Mouse (Mus musculus) stomach, postnatal 0 days (tissue): ENCODE results near the gene Catip. TPM values are rescaled to one million over a fixed set of nuclear protein-coding genes. Genes with fewer than 3 reads are reported as not detected.

ENCODE experiments used
- ATAC-seq: fragments of 200-750 bp; cut with Nextera tagmentation; 2 replicates; pipeline ENCODE4 v1.8.0; 2017; ENCODE audit not compliant: low FRiP score, low TSS enrichment
- DNase-seq: peaks from one replicate; pipeline ENCODE4 v3.0.0-alpha.2; 2016; ENCODE audit warnings: low spot score
- H3K27ac ChIP-seq: fragments of 300-500 bp; sonication (generic); replicated peaks from 2 replicates; pipeline ENCODE4 v1.5.1; 2014; ENCODE audit warnings: mild to moderate bottlenecking, control low read depth
- H3K27me3 ChIP-seq: fragments of 300-500 bp; sonication (generic); 2 replicates; pipeline ENCODE4 v1.6.1; 2014; ENCODE audit warnings: low read length; ENCODE audit not compliant: control insufficient read depth, insufficient read depth
- H3K36me3 ChIP-seq: fragments of 300-500 bp; sonication (generic); 2 replicates; pipeline ENCODE4 v1.6.1; 2014; ENCODE audit warnings: low read length, mixed read lengths; ENCODE audit not compliant: control insufficient read depth, insufficient read depth
- H3K4me1 ChIP-seq: fragments of 300-500 bp; sonication (generic); replicated peaks from 2 replicates; pipeline ENCODE4 v1.6.1; 2014; ENCODE audit warnings: antibody characterized with exemption; ENCODE audit not compliant: control insufficient read depth, insufficient read depth
- H3K4me2 ChIP-seq: fragments of 300-500 bp; sonication (generic); replicated peaks from 2 replicates; pipeline ENCODE4 v1.6.1; 2014; ENCODE audit warnings: low read depth, mild to moderate bottlenecking, control low read depth, moderate library complexity
- H3K4me3 ChIP-seq: fragments of 300-500 bp; sonication (generic); 2 replicates; pipeline ENCODE4 v1.5.1; 2014; ENCODE audit warnings: low read depth, low read length, control low read depth
- H3K9ac ChIP-seq: fragments of 300-500 bp; sonication (generic); 2 replicates; pipeline ENCODE4 v1.6.1; 2014; ENCODE audit warnings: mild to moderate bottlenecking, low read length, control low read depth, mixed read lengths
- H3K9me3 ChIP-seq: fragments of 300-500 bp; sonication (generic); 2 replicates; pipeline ENCODE4 v1.6.1; 2016; ENCODE audit warnings: low read length; ENCODE audit not compliant: control insufficient read depth
- CTCF ChIP-seq: IDR thresholded peaks from 2 replicates; pipeline ENCODE4 v1.5.1; 2016; ENCODE audit warnings: antibody characterized with exemption, low read depth, mild to moderate bottlenecking, moderate library complexity
- EP300 ChIP-seq: optimal IDR thresholded peaks from 2 replicates; pipeline ENCODE3; 2016; ENCODE audit warnings: antibody characterized with exemption
- WGBS: fragments of 180-500 bp; shearing (Covaris S2); extraction: QIAGEN DNeasy Blood & Tissue Kit; methylation state at CpG from one replicate; pipeline ENCODE4 v1.1.7; 2014; 5-methylcytosine and 5-hydroxymethylcytosine counted together
- polyA plus RNA-seq: library from polyadenylated mRNA; unstranded; fragments of >200 nt; fragmentation: Nextera tagmentation; extraction: Ambion mirVana; gene quantifications from 2 replicates; pipeline ENCODE4 v1.2.1, GENCODE M21; 2015

Gene Catip
- polyA plus RNA-seq, 1 experiment from 2014 or later: 0.50 TPM

- no peak for TF ChIP-seq EP300
- no peak for TF ChIP-seq CTCF
- Histone ChIP-seq H3K9ac (no peak overlapping the region), H3K36me3 (no peaks in the 10 kb centered on the region), H3K4me2 (no peak overlapping the region), H3K4me1 (no peaks in the 10 kb centered on the region), H3K4me3 (no peak overlapping the region), H3K27ac (no peak overlapping the region), H3K9me3 (no peaks in the 10 kb centered on the region), H3K27me3 (no peaks in the 10 kb centered on the region)
- no peak for ATAC-seq
- WGBS: 67% methylated on average over 4 of the region's 4 CpGs
- no peak for DNase-seq
Observed at GRCm38 (mm10) chr1:74373372-74373771, 11.5 kb downstream of the Catip start.

GRCm38 (mm10) chr1:74374980-74375379 lies 13.1 kb downstream of the Catip start, which contains the start of gene Slc11a1:
Slc11a1 (plus strand) TSS chr1:74375195.
- Histone ChIP-seq H3K4me3 (no peak within 1 kb of the TSS), H3K27ac (no peak within 1 kb of the TSS), H3K9me3 (no peaks in the 10 kb centered on the region), H3K9ac (no peak within 1 kb of the TSS), H3K36me3 (no peaks in the 10 kb centered on the region), H3K27me3 (no peaks in the 10 kb centered on the region), H3K4me1 (no peaks in the 10 kb centered on the region), H3K4me2 (no peak within 1 kb of the TSS)
- TF ChIP-seq EP300 (no peak), CTCF (no peak)
- DNase-seq: no peak
- ATAC-seq: no peak
- 76% methylated on average over 8 of the region's 8 CpGs for WGBS

- no peak for TF ChIP-seq CTCF
- no peak for TF ChIP-seq EP300
- no peak overlapping the region for H3K4me3 ChIP-seq
- no peaks in the 10 kb centered on the region for H3K4me1 ChIP-seq
- H3K36me3 ChIP-seq: no peaks in the 10 kb centered on the region
- H3K27ac ChIP-seq: no peak overlapping the region
- no peak overlapping the region for H3K4me2 ChIP-seq
- no peak overlapping the region for H3K9ac ChIP-seq
- no peak for ATAC-seq
- H3K9me3 ChIP-seq: no peaks in the 10 kb centered on the region
- H3K27me3 ChIP-seq: no peaks in the 10 kb centered on the region
- no peak for DNase-seq
- 76% methylated on average over 10 of the region's 10 CpGs for WGBS
Observed at GRCm38 (mm10) chr1:74375561-74375960, 13.7 kb downstream of the Catip start.

GRCm38 (mm10) chr1:74376396-74376795 lies 14.5 kb downstream of the Catip start:
- H3K4me1 ChIP-seq: no peaks in the 10 kb centered on the region
- TF ChIP-seq CTCF (no peak), EP300 (no peak)
- whole genome bisulfite sequencing: 61% methylated on average over 4 of the region's 4 CpGs
- H3K4me3 ChIP-seq: no peak overlapping the region
- H3K27me3 ChIP-seq: no peaks in the 10 kb centered on the region
- DNase-seq (no peak), ATAC-seq (no peak)
- no peaks in the 10 kb centered on the region for H3K36me3 ChIP-seq
- H3K4me2 ChIP-seq: no peak overlapping the region
- H3K9ac ChIP-seq: no peak overlapping the region
- no peaks in the 10 kb centered on the region for H3K9me3 ChIP-seq
- no peak overlapping the region for H3K27ac ChIP-seq

- DNase-seq (no peak), ATAC-seq (no peak)
- H3K27ac ChIP-seq: no peak overlapping the region
- H3K4me2 ChIP-seq: no peak overlapping the region
- H3K36me3 ChIP-seq: no peaks in the 10 kb centered on the region
- no peak overlapping the region for H3K4me3 ChIP-seq
- no peaks in the 10 kb centered on the region for H3K27me3 ChIP-seq
- H3K9me3 ChIP-seq: no peaks in the 10 kb centered on the region
- H3K4me1 ChIP-seq: no peaks in the 10 kb centered on the region
- no peak for TF ChIP-seq CTCF
- no peak for TF ChIP-seq EP300
- no peak overlapping the region for H3K9ac ChIP-seq
- WGBS: 69% methylated on average over 7 of the region's 7 CpGs
Observed at GRCm38 (mm10) chr1:74379058-74379504, 17.2 kb downstream of the Catip start.

- DNase-seq (no peak), ATAC-seq (no peak)
- no peaks in the 10 kb centered on the region for H3K36me3 ChIP-seq
- H3K4me2 ChIP-seq: no peak overlapping the region
- no peaks in the 10 kb centered on the region for H3K4me1 ChIP-seq
- H3K9me3 ChIP-seq: no peaks in the 10 kb centered on the region
- 82% methylated on average over 5 of the region's 5 CpGs for WGBS
- TF ChIP-seq EP300 (no peak), CTCF (no peak)
- H3K9ac ChIP-seq: no peak overlapping the region
- H3K27me3 ChIP-seq: no peaks in the 10 kb centered on the region
- no peak overlapping the region for H3K27ac ChIP-seq
- H3K4me3 ChIP-seq: no peak overlapping the region
Observed at GRCm38 (mm10) chr1:74380484-74380883, 18.6 kb downstream of the Catip start.
